Mouse (Mus musculus) cerebellum, adult 9-11 months (tissue): ENCODE results near the gene Gaa.
"Not testable (repeated sequence)": the region's sequence is repeated elsewhere in the genome, so short reads cannot be mapped to it uniquely, and the experiment has no call there.

Source experiments
- DNase-seq: peaks from one replicate; pipeline ENCODE4 v3.0.0; 2022

Gene Gaa

DNA sequence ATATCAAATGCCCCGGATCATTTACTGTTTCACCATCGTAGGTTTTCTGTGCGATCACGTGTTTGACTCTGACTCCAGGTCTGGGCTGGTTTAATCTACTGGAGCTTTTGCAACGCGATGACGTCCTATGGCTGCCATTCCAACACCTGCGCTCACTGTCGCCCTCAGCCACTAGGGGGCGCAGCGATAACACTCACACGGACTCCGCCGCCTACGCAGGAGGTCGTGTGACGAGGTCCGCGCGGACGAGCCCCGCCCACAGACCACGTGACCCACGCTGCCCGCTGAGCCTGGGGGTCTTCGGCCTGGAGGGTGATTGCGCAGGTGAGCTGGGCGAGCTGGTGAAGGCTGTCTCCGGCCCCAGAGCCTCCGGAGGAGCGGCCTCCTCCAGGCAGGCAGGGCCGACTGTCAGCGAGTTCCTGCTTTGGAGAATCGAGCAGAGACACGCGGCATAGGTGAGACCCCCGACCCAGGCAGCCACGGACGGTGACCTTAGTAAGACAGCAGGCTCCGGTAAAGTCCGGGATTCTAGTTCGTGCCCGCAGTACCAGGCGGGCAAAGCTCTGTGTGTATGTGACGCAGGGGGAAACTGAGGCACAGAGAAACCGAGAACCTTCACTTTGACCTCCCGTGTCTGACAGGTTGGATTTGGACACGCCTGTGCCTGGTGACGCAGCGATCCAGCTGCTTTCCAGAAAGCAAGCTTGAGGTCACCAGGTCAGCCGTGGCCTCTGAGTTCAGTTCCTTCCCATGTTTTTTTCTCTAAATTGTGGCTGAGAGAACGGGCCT, at the start of gene Gaa:
Gaa (plus strand) TSS at position 120 of the 789 bp plus-strand sequence.
- DNase-seq: peak; percentile 96

GRCm38 (mm10) chr11:119219816-119220465, 47.7 kb upstream of the Gaa start:
- peak; percentile 95 for DNase-seq

- peak; percentile 57 for DNase-seq
Observed at GRCm38 (mm10) chr11:119221812-119222510, 45.7 kb upstream of the Gaa start.

- peak; percentile 62 for DNase-seq
Observed at GRCm38 (mm10) chr11:119223124-119223890, 44.4 kb upstream of the Gaa start.

- DNase-seq: no peak
Observed at GRCm38 (mm10) chr11:119224926-119225325, 42.8 kb upstream of the Gaa start.

- peak; percentile 46 for DNase-seq
Observed at GRCm38 (mm10) chr11:119225634-119226033, 42.1 kb upstream of the Gaa start.

GRCm38 (mm10) chr11:119227591-119227990, 40.1 kb upstream of the Gaa start:
- peak; percentile 41 for DNase-seq

- peak; percentile 74 for DNase-seq
Observed at GRCm38 (mm10) chr11:119228091-119228781, 39.5 kb upstream of the Gaa start, which contains the start of the genes Tbc1d16 and Ccdc40. Gene Tbc1d16, minus strand, starts transcription at chr11:119228499. Gene Ccdc40, plus strand, starts transcription at chr11:119228572.

DNA sequence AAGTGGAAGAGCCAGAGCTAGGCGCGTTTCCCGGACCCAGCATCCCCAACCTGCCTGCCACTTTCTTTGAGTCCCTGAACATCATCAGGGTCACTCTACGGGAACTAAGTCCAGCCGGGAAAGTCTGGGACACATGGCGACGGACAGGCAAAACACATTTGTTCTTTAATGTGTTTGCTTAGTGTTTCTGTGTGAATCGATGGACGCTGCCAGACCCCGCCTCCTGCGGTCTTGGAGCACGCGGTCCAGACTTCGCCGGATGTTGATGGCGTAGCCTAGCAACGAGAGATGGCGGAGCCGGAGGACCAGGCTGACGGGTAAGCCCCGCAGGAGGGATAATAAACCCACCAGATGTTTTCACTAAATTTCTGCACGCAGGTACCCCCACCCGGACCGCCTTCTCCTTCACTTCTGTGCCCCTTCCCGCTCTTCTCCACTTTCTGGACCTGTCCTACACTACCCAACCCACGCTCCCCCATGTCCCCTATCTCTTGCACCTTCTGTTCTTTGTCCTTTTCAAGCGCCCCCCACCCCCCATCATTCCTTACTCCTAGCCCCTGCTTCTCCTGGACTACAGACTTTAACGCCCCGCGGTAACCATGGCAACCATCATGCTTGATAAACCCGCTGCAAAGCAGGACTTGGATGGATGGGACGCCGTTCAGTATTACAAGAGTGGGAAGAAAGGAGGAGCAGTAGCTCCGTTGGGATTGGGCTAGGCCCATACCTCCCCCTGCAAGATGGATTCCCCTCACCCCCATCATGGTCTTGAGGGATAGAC, 38.7 kb upstream of the Gaa start:
- peak; percentile 68 for DNase-seq

GRCm38 (mm10) chr11:119234770-119235169, 32.9 kb upstream of the Gaa start:
- DNase-seq: no peak

DNA sequence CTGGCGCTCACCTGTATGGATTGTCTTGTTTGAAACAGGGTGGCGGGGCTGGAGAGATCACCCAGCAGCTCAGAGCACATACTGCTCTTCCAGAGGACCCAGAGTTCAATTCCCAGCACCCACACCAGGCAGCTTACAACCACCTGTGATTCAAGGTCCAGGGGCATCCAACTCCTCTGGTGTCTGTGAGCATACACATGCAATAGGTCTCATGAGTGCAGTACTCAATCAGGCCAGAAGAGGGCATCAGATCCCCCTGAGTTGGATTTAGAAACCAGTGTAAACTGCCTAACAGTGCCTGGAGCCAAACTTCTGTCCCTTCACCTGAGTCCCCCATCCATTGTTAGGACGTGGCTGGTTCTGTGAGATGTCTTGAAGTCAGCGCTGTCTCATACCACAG, 32.1 kb upstream of the Gaa start:
- peak; percentile 53 for DNase-seq

- DNase-seq: no peak
Observed at GRCm38 (mm10) chr11:119236354-119236753, 31.3 kb upstream of the Gaa start.

- DNase-seq: no peak
Observed at GRCm38 (mm10) chr11:119237007-119237406, 30.7 kb upstream of the Gaa start.

DNA sequence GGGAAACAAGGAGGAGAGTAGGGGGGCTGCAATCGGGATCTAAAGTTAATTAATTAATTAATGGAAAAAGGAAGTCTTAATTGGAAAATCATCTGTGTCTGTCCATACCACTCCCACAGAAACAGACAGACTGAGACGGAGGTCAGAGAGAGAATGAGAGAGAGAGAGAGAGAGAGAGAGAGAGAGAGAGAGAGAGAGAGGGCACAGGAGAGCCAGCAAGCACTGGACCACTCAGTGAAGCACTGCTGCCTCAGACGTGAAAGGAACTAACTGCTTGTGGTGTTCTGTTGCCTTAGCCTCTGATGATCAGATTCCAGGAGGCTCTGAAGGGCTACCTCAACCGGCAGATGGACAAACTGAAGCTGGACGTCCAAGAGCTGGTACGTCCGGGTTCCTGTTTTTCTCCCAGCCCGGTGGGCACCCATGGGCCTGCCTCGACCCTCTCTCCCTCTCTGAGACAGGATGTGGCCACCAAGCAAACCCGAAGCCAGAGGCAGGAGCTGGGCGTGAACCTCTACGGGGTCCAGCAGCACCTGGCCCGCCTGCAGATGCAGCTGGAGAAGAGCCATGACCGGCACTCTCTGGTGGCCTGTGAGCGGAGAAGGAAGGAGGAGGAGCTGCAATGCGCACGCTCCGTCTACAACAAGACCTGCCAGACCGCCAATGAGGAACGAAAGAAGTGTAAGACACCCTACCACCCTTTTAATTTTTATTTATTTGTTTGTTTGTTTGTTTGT, 30.0 kb upstream of the Gaa start:
- no peak for DNase-seq

DNA sequence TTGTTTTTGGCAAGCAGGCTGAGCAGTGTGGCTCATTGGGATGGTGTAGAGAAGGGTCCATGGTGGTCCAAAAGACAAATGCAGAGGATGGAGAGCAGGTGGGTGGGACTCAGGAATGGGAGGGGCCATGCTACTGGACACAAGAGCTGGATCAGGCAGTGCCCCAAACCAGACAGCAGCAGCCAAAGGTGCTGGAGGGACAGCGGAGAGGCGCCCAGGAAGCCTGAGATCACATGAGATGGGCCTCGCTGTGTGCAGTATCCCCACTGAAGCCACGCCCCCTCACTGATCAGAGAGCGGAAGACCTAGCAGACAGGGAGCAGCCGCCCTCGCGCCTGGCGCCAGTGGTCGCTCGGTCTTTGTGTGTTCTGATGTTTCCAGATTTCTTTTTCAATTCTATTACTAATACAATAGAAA, 29.4 kb upstream of the Gaa start:
- peak; percentile 39 for DNase-seq

DNA sequence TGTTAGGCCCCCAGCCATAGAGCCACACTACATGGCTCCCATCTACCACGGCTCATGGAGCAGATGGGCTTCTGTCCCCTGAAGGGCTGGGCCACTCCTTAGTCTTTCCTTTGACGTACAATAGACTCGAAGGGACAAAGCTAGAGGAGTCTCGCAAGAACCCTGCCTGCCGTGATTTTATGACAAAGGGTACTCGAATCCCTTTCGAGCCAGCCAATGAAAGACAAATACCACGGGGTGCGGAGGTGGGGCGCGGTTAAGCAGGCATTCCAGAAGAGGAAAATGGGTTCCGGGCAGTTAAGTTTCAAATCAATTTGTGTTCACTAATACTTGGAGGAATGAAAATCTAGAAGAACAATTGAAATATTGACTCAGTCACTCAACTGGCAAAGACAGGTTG, 28.2 kb upstream of the Gaa start:
- no peak for DNase-seq

DNA sequence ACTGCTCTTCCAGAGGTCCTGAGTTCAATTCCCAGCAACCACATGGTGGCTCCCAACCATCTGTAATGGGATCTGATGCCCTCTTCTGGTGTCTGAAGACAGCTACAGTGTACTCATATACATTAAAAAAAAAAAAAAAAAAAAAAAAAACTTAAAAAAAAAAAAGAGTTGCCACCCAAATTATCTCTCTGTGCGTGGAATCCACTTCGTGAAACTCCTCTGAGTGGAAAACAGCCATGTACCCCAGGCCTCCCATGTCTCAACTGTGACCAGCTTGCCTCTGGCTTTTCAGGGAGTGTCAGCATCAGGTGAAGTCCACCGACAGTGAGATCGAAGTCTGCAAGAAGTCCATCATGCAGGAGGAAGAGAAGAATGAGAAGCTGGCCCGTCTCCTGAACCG, 22.1 kb upstream of the Gaa start:
- not testable (repeated sequence) for DNase-seq

GRCm38 (mm10) chr11:119249011-119249410, 18.7 kb upstream of the Gaa start:
- DNase-seq: peak; percentile 75

DNA sequence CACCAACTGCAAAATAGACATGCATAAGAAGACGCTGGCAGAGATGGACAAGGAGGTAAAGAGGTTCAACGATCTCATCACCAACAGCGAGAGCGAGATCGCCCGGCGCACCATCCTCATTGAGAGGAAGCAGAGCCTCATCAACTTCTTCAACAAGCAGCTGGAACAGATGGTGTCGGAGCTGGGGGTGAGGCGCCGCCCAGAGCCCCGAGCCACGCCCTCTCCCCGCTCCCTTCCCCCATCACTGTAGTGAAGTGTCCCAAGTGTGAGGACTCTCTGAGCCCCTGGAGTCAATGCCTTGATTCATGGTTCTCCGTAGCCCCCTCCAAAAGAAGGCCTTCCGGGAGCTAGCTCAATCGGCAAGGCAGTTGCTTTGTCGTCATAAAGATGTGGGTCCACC, 16.7 kb upstream of the Gaa start:
- no peak for DNase-seq

- no peak for DNase-seq
Observed at GRCm38 (mm10) chr11:119252854-119253541, 14.7 kb upstream of the Gaa start.
